Mouse (Mus musculus) liver, embryonic 14.5 days (tissue): ENCODE data around the gene Mecr. TPM values are rescaled to one million over a fixed set of nuclear protein-coding genes. Genes with fewer than 3 reads are reported as not detected.

Source experiments
- ATAC-seq: fragments of 200-750 bp; cut with Nextera tagmentation; 2 replicates; pipeline ENCODE4 v1.8.0; 2017; ENCODE audit warnings: moderate number of reproducible peaks, mild to moderate bottlenecking, moderate library complexity; ENCODE audit not compliant: insufficient read depth
- DNase-seq, 3 experiments: peaks; one replicate each; pipeline ENCODE4 v3.0.0-alpha.2; 2012 to 2013; ENCODE audit warnings: low read depth in 3 of 3, low spot score in 3 of 3
- H3K27ac ChIP-seq: fragments of 300-500 bp; sonication (generic); 2 replicates; pipeline ENCODE4 v1.5.1; 2014; ENCODE audit warnings: moderate library complexity, mild to moderate bottlenecking, control low read depth, inconsistent platforms
- H3K27me3 ChIP-seq: fragments of 300-500 bp; sonication (generic); 2 replicates; pipeline ENCODE4 v1.6.1; 2014; ENCODE audit warnings: mild to moderate bottlenecking, low read length, moderate library complexity; ENCODE audit not compliant: control insufficient read depth, insufficient read depth
- H3K36me3 ChIP-seq: fragments of 300-500 bp; sonication (generic); replicated peaks from 2 replicates; pipeline ENCODE4 v1.6.1; 2014; ENCODE audit warnings: low read depth; ENCODE audit not compliant: control insufficient read depth, insufficient read depth
- H3K4me1 ChIP-seq, 2 experiments: fragments of 200-500 bp in 1 of 2; fragments of 300-500 bp in 1 of 2; sonication (generic) in 1 of 2; replicated peaks; 2 replicates each; pipeline ENCODE4 v1.6.1; 2012 to 2014; ENCODE audit warnings: antibody characterized with exemption in 1 of 2, inconsistent platforms in 1 of 2, low read length in 1 of 2; ENCODE audit not compliant: control insufficient read depth in 2 of 2, insufficient read depth in 2 of 2
- H3K4me2 ChIP-seq: fragments of 300-500 bp; sonication (generic); 2 replicates; pipeline ENCODE4 v1.6.1; 2014; ENCODE audit warnings: low read depth, mild to moderate bottlenecking, control low read depth, moderate library complexity
- H3K4me3 ChIP-seq, 2 experiments: fragments of 200-500 bp in 1 of 2; fragments of 300-500 bp in 1 of 2; sonication (generic) in 1 of 2; 2 replicates each; pipeline ENCODE4 v1.5.1; 2012 to 2014; ENCODE audit warnings: low read depth in 2 of 2, low read length in 2 of 2, mild to moderate bottlenecking in 2 of 2, control low read depth in 1 of 2, inconsistent platforms in 1 of 2, moderate library complexity in 1 of 2; ENCODE audit not compliant: insufficient read depth in 1 of 2
- H3K9ac ChIP-seq: fragments of 300-500 bp; sonication (generic); replicated peaks from 2 replicates; pipeline ENCODE4 v1.6.1; 2014; ENCODE audit warnings: mild to moderate bottlenecking, control low read depth, moderate library complexity
- H3K9me3 ChIP-seq: fragments of 300-500 bp; sonication (generic); 2 replicates; pipeline ENCODE4 v1.6.1; 2016; ENCODE audit warnings: low read length, mixed read lengths; ENCODE audit not compliant: control insufficient read depth
- CTCF ChIP-seq: IDR thresholded peaks from 2 replicates; pipeline ENCODE4 v1.5.1; 2016; ENCODE audit warnings: antibody characterized with exemption, low read depth, control low read depth
- EP300 ChIP-seq: IDR thresholded peaks from 2 replicates; pipeline ENCODE4 v1.6.1; 2016; ENCODE audit warnings: antibody characterized with exemption, low read depth
- WGBS: fragments of 180-500 bp; shearing (Covaris S2); extraction: QIAGEN DNeasy Blood & Tissue Kit; methylation state at CpG from one replicate; pipeline ENCODE4 v1.1.7; 2014; ENCODE audit not compliant: insufficient replicate concordance; 5-methylcytosine and 5-hydroxymethylcytosine counted together
- polyA plus RNA-seq, 2 experiments: library from polyadenylated mRNA; depleted of rRNA in 1 of 2; stranded (reverse) in 1 of 2; unstranded in 1 of 2; fragments of >200 nt; fragmentation: Nextera tagmentation in 1 of 2; extraction: Ambion mirVana in 1 of 2; gene quantifications; 2 replicates each; pipeline versions ENCODE4 v1.2.1 to v1.2.3; 2012 to 2014

Mecr gene
- polyA plus RNA-seq, 2 experiments: 23.8 to 31.6 TPM

DNA sequence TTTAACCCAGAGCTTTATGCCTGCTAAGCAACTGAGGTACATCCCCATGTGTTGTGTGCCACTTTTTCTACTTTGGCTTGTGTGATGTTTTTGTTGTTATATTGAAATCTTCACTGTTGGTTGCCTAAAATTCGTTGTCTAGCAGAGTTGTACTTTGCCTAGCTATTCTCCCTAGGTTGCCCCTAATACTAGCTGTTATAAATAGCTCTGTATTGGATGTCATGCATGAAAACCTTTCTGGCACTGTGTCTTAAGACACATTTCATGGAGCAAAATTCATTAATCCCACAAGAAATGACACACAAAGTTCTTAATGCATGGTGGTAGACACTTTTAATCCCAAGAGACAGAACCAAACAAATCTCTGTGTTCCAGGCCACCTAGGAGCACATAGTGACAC is 36.4 kb downstream of the Mecr start:
- ATAC-seq: no peak
- Histone ChIP-seq H3K9ac (no peak overlapping the region), H3K4me3 (no peak overlapping the region), H3K9me3 (no peaks in the 10 kb centered on the region), H3K27me3 (no peaks in the 10 kb centered on the region), H3K36me3 (peaks cover 8% of the 10 kb centered on the region), H3K27ac (no peak overlapping the region), H3K4me2 (no peak overlapping the region), H3K4me1 (peaks cover 18 to 23% of the 10 kb centered on the region in 2 experiments)
- WGBS: 70% methylated on average over 1 of the region's 1 CpGs
- DNase-seq: no peak
- TF ChIP-seq EP300 (no peak), CTCF (no peak)

DNA sequence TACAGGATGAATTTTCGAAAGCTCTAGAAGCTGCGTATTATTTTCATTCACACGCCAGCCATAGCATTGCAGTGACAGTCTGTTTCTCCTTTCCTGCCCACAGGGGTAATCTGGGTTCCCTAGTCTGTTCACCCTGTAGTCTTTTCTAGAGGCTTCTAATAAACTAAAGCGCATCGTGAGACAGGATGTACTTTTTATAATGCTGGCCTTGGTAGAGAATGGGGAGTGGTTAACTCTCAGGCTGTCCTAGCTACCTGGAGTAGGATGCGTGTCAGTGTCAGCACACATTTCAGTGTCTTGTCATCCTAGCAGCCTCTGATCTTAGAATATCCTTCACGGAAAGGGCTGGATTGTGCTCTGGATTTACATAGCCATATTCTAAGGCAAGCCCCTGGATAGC is 38.0 kb downstream of the Mecr start:
- 80% methylated on average over 7 of the region's 7 CpGs for WGBS
- ATAC-seq (no peak), DNase-seq (no peak)
- no peak overlapping the region for H3K4me2 ChIP-seq
- H3K27me3 ChIP-seq: no peaks in the 10 kb centered on the region
- TF ChIP-seq CTCF (no peak), EP300 (no peak)
- H3K36me3 ChIP-seq: peaks cover 20% of the 10 kb centered on the region
- peaks cover 5 to 13% of the 10 kb centered on the region in 2 experiments; a peak in 3 of 4 replicates for H3K4me1 ChIP-seq
- no peaks in the 10 kb centered on the region for H3K9me3 ChIP-seq
- no peak overlapping the region for H3K9ac ChIP-seq
- no peak overlapping the region for H3K27ac ChIP-seq
- H3K4me3 ChIP-seq: no peak overlapping the region

DNA sequence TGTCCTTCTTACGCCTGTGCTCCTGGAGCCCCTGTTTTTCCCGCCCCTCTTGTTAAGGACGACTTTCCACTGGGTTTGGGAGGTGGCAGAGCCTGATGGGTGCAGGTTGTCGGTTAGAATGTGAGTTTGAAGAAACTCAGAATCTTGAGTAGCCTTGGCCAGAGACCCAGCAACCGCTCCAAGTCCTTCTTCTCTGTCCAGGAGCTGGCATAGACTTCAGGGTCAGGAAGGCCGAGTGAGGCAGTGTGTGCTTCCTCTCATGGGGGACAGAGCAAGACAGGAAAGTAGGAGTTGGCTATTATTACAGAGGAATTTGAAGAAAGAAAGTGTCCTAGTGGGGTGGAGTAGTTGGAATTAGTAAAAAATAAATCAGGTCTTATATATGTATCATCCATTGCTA is 40.3 kb downstream of the Mecr start:
- DNase-seq (no peak), ATAC-seq (no peak)
- Histone ChIP-seq H3K27me3 (no peaks in the 10 kb centered on the region), H3K36me3 (peaks cover 20% of the 10 kb centered on the region), H3K9ac (no peak overlapping the region), H3K4me1 (peaks cover 6 to 11% of the 10 kb centered on the region in 2 experiments), H3K4me2 (no peak overlapping the region), H3K4me3 (no peak overlapping the region), H3K9me3 (no peaks in the 10 kb centered on the region), H3K27ac (no peak overlapping the region)
- TF ChIP-seq CTCF (no peak), EP300 (no peak)
- WGBS: 72% methylated on average over 6 of the region's 6 CpGs

DNA sequence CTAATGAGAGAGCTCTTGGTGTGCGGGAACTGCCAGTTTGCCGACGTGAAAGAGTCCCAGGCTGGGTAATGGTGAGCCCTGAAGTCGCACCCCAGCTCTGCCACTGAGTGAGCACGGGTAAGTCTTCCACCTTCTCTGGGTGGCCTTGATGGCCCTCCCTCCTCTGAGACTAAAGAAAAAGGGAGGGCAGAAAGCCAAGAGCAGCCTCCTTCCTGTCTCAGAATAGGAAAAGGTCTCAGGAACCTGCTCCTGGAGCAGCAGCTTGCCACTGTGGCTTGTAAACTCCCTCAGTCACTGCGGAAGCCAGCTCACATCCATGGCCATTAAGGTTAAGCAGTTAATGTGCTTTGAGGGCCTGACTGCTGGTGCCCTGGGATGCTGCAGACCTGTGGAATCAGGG is 42.1 kb downstream of the Mecr start:
- H3K4me2 ChIP-seq: no peak overlapping the region
- H3K9ac ChIP-seq: no peak overlapping the region
- H3K4me3 ChIP-seq: no peak overlapping the region
- ATAC-seq (no peak), DNase-seq (no peak)
- WGBS: 81% methylated on average over 6 of the region's 6 CpGs
- no peaks in the 10 kb centered on the region for H3K27me3 ChIP-seq
- peaks cover 24% of the 10 kb centered on the region for H3K36me3 ChIP-seq
- H3K9me3 ChIP-seq: no peaks in the 10 kb centered on the region
- H3K4me1 ChIP-seq: peaks cover 6 to 13% of the 10 kb centered on the region in 2 experiments
- no peak overlapping the region for H3K27ac ChIP-seq
- TF ChIP-seq CTCF: no peak
- no peak for TF ChIP-seq EP300

DNA sequence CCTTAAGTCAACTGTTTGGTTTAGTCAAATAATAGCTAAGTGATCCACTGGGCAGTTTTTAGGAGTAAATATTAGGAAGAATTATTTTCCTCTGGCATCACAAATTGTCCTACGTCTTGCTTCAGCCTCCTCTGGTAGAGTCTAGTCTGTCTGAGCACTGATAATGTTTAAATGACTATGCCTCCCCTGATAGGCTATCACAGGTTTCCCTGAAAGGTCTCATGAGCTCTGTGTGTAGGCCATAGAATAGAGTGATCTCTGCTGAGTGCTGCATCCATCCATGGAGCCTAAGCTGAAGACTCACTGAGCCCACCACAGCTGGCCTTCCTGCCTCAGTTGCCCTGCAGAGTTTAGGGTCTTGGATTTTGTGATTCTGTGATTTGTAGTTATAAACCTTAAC is 45.3 kb downstream of the Mecr start:
- H3K27me3 ChIP-seq: no peaks in the 10 kb centered on the region
- 13% methylated on average over 1 of the region's 1 CpGs for WGBS
- H3K4me2 ChIP-seq: no peak overlapping the region
- no peak for DNase-seq
- ATAC-seq: peak; percentile 79
- no peak overlapping the region for H3K4me3 ChIP-seq
- no peaks in the 10 kb centered on the region for H3K9me3 ChIP-seq
- TF ChIP-seq EP300 (peak; percentile 34), CTCF (no peak)
- no peak overlapping the region for H3K27ac ChIP-seq
- peaks cover 41% of the 10 kb centered on the region for H3K36me3 ChIP-seq
- H3K9ac ChIP-seq: no peak overlapping the region
- H3K4me1 ChIP-seq: peaks cover 6 to 10% of the 10 kb centered on the region in 2 experiments
